Mouse (Mus musculus) forebrain, embryonic 13.5 days (tissue): ENCODE data around the gene Cgrrf1. TPM values are rescaled to one million over a fixed set of nuclear protein-coding genes. Genes with fewer than 3 reads are reported as not detected.

Experiments used
- ATAC-seq: fragments of 200-750 bp; cut with Nextera tagmentation; 2 replicates; pipeline ENCODE4 v1.8.0; 2017
- H3K27ac ChIP-seq: fragments of 300-500 bp; sonication (generic); 2 replicates; pipeline ENCODE4 v1.5.1; 2015; ENCODE audit warnings: inconsistent platforms, mild to moderate bottlenecking, moderate library complexity
- H3K27me3 ChIP-seq: fragments of 300-500 bp; sonication (generic); 2 replicates; pipeline ENCODE4 v1.6.1; 2015; ENCODE audit warnings: mild to moderate bottlenecking, inconsistent platforms
- H3K36me3 ChIP-seq: fragments of 300-500 bp; sonication (generic); 2 replicates; pipeline ENCODE4 v1.6.1; 2015; ENCODE audit warnings: mild to moderate bottlenecking, inconsistent platforms; ENCODE audit not compliant: poor library complexity, severe bottlenecking
- H3K4me1 ChIP-seq: fragments of 300-500 bp; sonication (generic); 2 replicates; pipeline ENCODE4 v1.6.1; 2015; ENCODE audit warnings: inconsistent platforms
- H3K4me2 ChIP-seq: fragments of 300-500 bp; sonication (generic); 2 replicates; pipeline ENCODE4 v1.6.1; 2015; ENCODE audit warnings: inconsistent platforms, mild to moderate bottlenecking, moderate library complexity
- H3K4me3 ChIP-seq: fragments of 300-500 bp; sonication (generic); 2 replicates; pipeline ENCODE4 v1.5.1; 2015; ENCODE audit warnings: mild to moderate bottlenecking, inconsistent platforms
- H3K9ac ChIP-seq: fragments of 300-500 bp; sonication (generic); 2 replicates; pipeline ENCODE4 v1.6.1; 2015; ENCODE audit warnings: mild to moderate bottlenecking, inconsistent platforms
- H3K9me3 ChIP-seq: fragments of 300-500 bp; sonication (generic); replicated peaks from 2 replicates; pipeline ENCODE4 v1.6.1; 2016; ENCODE audit warnings: inconsistent platforms
- WGBS: fragments of 180-500 bp; shearing (Covaris S2); methylation state at CpG from one replicate; pipeline ENCODE4 v1.1.7; 2015; 5-methylcytosine and 5-hydroxymethylcytosine counted together
- polyA plus RNA-seq: library from polyadenylated mRNA; unstranded; fragments of >200 nt; fragmentation: Nextera tagmentation; extraction: Ambion mirVana; gene quantifications from 2 replicates; pipeline ENCODE4 v1.2.1, GENCODE M21; 2015

Gene Cgrrf1
- 20.4 and 23.8 TPM in 2 replicates for polyA plus RNA-seq

DNA sequence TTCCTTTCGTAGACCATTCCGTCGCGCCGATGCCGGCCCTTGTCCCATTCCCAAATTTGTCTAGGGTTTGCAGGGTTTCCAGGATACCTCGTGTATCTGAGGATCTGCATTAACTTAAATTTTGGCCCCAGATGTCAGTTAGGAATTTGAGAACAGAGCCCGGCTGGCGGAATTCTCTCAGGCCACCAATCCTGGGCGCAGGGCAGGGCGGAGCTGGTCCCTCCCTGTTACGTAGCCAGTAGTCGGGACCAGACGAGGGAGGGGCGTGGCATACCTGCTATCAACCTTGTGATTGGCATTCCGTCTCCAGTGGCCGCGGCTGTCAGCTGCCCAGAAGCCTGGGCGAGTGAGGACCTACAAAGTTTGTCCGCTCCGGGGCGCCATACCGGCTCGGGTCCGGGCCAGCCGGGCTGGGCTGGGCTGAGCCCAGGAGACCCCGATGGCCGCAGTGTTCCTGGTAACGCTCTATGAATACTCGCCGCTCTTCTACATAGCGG is at the start of gene Cgrrf1:
TSS of gene Cgrrf1 (plus strand) at position 289 of the 497 bp plus-strand sequence.
- H3K4me3 ChIP-seq = peak within 1 kb of the TSS; percentile 71
- peak within 1 kb of the TSS; percentile 89 for H3K4me2 ChIP-seq
- H3K27ac ChIP-seq = no peak within 1 kb of the TSS; the same call in 1 of the 2 replicates
- ATAC-seq = peak; percentile 99
- WGBS = under 1% methylated on average over 32 of the region's 32 CpGs
- H3K9me3 ChIP-seq = no peaks in the 10 kb centered on the region
- H3K36me3 ChIP-seq = no peaks in the 10 kb centered on the region
- 0 out of 2 replicates have a peak, but pooled peaks cover 4% of the 10 kb centered on the region for H3K27me3 ChIP-seq
- peak within 1 kb of the TSS; percentile 82 for H3K9ac ChIP-seq
- peaks cover 15% of the 10 kb centered on the region for H3K4me1 ChIP-seq

DNA sequence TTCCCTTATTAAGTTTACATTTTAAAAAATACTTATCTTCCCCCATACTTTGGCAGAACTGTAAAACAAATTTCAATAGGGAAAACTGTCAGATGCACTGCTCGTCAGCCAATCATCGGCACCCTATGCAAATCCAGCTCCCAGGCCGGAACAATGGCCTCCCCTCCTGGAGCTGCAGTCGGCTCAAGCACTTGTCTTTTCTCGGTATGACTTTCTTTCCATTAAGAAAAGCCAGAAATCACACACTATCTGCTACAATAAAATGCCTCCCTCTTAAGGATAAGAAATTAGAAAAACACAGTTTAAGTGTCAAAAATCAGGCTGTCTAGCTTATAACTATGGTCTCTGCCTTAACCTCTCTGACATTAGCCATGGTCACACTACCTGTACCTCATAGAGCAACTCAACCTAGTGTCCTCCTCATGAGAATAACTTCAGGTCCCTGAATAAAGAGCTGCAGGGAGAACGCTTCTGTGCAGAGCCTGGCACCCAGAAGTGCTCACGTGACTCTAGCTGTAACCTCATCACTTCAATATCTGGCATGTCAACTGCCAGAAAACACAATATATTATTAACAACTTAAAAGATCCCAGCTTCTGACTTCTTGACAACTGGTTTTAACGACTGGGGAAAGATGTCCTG is 49.6 kb upstream of the Cgrrf1 start:
- no peak overlapping the region for H3K4me2 ChIP-seq
- H3K36me3 ChIP-seq = peaks cover 50% of the 10 kb centered on the region
- H3K9ac ChIP-seq = no peak overlapping the region
- H3K4me3 ChIP-seq = no peak overlapping the region
- ATAC-seq = no peak
- peaks cover 12% of the 10 kb centered on the region for H3K4me1 ChIP-seq
- no peak overlapping the region for H3K27ac ChIP-seq
- H3K27me3 ChIP-seq = no peaks in the 10 kb centered on the region
- peaks cover 7% of the 10 kb centered on the region; the same call in 1 of the 2 replicates for H3K9me3 ChIP-seq
- WGBS = 88% methylated on average over 8 of the region's 8 CpGs

DNA sequence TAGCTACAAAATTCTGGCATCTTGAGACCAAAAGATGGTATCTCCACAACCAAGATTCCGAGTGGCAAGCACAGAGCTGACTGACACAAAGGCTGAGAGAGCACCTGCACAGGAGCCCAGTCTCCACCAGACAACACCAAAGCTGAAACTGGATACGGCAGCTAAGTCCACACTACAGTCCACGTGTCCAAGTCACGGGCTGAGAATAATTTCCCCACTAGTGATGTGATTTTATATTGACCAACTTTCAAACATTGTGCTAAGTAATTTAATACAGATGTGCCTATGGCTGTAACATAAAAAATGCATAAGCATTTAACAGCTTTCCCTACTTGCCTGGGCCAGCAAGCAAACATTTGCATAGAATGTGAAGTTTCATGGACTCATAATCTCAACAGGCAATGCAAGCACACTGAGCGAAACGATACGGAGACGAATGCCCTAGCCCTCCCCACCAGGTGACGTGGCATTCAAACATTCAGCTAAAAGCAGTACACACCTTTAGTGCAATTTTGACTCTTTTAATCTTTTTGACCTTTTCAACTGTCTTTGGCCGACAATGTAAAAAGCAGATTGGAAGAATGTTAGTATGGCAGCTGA is 48.5 kb upstream of the Cgrrf1 start:
- no peak for ATAC-seq
- no peak overlapping the region for H3K4me3 ChIP-seq
- H3K27me3 ChIP-seq = no peaks in the 10 kb centered on the region
- 96% methylated on average over 10 of the region's 10 CpGs for WGBS
- H3K4me2 ChIP-seq = no peak overlapping the region
- no peak overlapping the region for H3K9ac ChIP-seq
- peaks cover 7% of the 10 kb centered on the region; the same call in 1 of the 2 replicates for H3K9me3 ChIP-seq
- H3K36me3 ChIP-seq = peaks cover 39% of the 10 kb centered on the region
- peaks cover 14% of the 10 kb centered on the region for H3K4me1 ChIP-seq
- no peak overlapping the region for H3K27ac ChIP-seq

DNA sequence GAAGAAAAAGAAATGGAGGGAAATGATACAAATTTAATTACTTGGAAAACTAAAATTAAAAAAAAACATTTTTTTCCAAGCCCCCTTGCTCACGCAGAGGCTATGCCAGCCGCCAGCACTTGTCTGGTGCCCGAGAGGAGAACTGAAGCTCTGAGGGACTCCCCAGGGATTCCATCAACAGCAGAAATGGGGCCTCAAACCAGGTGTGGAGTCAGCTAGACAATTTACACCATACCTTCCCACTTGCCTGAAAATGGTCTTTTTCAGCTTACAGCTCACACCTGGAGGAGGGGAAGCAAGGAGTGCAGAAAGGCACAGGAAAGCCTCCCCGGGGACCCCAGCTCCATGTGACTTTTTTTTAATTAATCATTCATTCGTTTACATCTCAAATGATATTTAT is 46.7 kb upstream of the Cgrrf1 start:
- no peak overlapping the region for H3K9ac ChIP-seq
- no peak overlapping the region for H3K4me3 ChIP-seq
- no peaks in the 10 kb centered on the region for H3K27me3 ChIP-seq
- WGBS = 91% methylated on average over 5 of the region's 5 CpGs
- peaks cover 21% of the 10 kb centered on the region for H3K36me3 ChIP-seq
- H3K9me3 ChIP-seq = no peaks in the 10 kb centered on the region
- no peak overlapping the region for H3K4me2 ChIP-seq
- ATAC-seq = no peak
- peaks cover 16% of the 10 kb centered on the region for H3K4me1 ChIP-seq
- H3K27ac ChIP-seq = no peak overlapping the region

DNA sequence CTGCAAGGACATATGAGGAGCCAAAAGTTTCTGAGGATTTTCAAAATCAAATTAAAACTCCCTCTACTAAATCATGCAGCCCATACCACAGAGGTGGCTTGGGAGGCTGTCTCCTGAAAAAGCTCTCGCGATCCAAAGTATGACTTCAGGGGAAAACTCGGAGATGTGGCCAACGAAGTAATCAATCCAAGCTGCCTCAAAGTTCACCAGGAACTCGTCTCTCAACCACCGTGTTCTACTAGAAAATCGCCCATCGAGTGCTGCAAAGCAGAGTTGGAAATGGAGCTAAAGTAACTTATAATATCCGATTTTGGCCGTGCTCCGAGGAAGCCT is 44.5 kb upstream of the Cgrrf1 start:
- Histone ChIP-seq H3K36me3 (peaks cover 4% of the 10 kb centered on the region; the same call in 1 of the 2 replicates), H3K4me2 (peak overlapping the region; percentile 80), H3K9ac (peak overlapping the region; percentile 97), H3K9me3 (no peaks in the 10 kb centered on the region), H3K4me3 (peak overlapping the region; percentile 91), H3K4me1 (peaks cover 16% of the 10 kb centered on the region), H3K27ac (peak overlapping the region; percentile 99), H3K27me3 (no peaks in the 10 kb centered on the region)
- ATAC-seq = no peak
- WGBS = under 1% methylated on average over 11 of the region's 11 CpGs

DNA sequence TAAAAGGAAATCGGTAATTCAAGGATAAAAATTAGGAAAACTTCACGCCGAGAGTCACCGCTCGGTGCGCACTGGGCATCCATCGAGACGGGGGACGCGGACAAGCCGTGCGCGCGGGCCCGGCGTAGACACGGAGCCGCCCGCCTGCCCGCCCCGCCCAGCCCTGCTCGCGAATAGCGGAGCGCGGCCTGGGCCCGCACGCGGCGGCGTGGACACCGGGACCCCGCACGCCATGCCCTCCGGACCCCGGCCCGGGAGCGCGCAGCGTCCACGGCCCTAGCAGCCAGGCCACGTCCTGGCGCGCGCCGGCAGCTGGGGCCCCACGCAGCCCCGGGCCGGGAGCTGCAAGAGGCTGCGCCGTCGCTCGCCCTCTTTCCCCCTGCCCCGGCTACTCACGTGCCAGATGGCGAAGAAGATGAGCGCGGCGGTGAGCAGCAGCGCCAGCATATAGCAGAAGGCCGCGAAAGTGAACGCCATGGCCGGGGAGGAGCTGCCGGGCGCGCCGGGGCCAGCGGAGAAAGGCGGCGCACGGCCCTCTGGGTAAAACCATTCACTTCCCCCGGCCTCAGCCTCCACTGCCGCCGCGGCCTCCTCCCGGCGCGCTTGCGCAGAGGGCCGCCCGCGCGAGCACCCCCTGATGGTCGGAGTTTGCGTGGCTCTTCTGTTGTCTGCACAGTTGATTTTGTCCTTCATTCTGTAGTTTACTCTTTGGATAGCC is 44.0 kb upstream of the Cgrrf1 start, which contains the start of gene Cnih1:
TSS of gene Cnih1 (minus strand) at position 625 of the 718 bp plus-strand sequence.
- Histone ChIP-seq H3K4me1 (peaks cover 16% of the 10 kb centered on the region), H3K36me3 (no peaks in the 10 kb centered on the region), H3K4me3 (peak within 1 kb of the TSS; percentile 91), H3K9me3 (no peaks in the 10 kb centered on the region), H3K9ac (peak within 1 kb of the TSS; percentile 97), H3K27ac (peak within 1 kb of the TSS; percentile 99), H3K27me3 (no peaks in the 10 kb centered on the region), H3K4me2 (peak within 1 kb of the TSS; percentile 80)
- under 1% methylated on average over 82 of the region's 86 CpGs for WGBS
- ATAC-seq = peak; percentile 98

DNA sequence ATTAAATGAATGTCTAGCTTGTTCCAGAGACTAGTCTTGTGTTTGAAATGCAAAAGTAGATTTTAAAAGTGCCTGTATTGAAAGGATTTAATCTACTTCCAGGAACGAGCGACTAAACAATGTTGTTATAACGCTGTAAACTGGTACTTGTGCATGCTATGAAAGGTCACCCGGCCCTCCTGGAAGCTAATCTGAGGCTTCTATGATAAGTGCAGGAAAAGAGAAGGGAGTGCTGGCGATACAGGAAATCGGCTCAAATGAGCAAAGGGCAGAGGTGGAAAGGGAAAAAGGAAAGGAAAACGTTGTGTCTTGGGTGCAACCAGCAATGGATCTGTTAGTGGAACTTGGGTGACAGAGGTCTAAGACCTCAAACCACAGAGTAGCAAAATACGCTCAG is 43.4 kb upstream of the Cgrrf1 start:
- Histone ChIP-seq H3K9me3 (no peaks in the 10 kb centered on the region), H3K9ac (peak overlapping the region; percentile 97; the same call in 1 of the 2 replicates), H3K27me3 (no peaks in the 10 kb centered on the region), H3K4me1 (peaks cover 16% of the 10 kb centered on the region), H3K36me3 (no peaks in the 10 kb centered on the region), H3K4me2 (peak overlapping the region; percentile 26), H3K4me3 (peak overlapping the region; percentile 91), H3K27ac (peak overlapping the region; percentile 99; the same call in 1 of the 2 replicates)
- ATAC-seq = 0 out of 2 replicates have a peak, but pooled peaks have one; percentile 5
- 28% methylated on average over 8 of the region's 8 CpGs for WGBS

DNA sequence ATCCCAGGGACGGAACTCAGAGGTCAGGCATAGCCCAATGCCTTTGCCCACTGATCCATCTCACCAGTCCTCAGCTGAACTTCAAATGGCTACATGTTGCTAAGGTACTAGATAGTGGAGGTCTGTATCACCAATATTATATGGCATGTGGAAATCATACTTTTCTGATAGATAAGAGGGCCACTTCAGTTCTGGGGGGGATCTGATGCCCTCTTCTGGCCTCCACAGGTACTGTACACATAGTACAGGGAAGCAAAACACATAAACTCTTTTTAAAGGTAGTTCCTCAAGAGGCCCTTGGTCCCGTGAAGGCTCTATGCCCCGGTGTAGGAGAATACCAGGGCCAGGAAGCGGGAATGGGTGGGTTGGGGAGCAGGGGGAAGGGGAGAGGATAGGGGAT is 41.6 kb upstream of the Cgrrf1 start:
- H3K4me3 ChIP-seq = no peak overlapping the region
- H3K27ac ChIP-seq = no peak overlapping the region
- WGBS = 66% methylated on average over 4 of the region's 4 CpGs
- no peak overlapping the region for H3K9ac ChIP-seq
- H3K9me3 ChIP-seq = no peaks in the 10 kb centered on the region
- no peaks in the 10 kb centered on the region for H3K36me3 ChIP-seq
- no peak overlapping the region for H3K4me2 ChIP-seq
- no peak for ATAC-seq
- H3K4me1 ChIP-seq = peaks cover 16% of the 10 kb centered on the region
- H3K27me3 ChIP-seq = no peaks in the 10 kb centered on the region

DNA sequence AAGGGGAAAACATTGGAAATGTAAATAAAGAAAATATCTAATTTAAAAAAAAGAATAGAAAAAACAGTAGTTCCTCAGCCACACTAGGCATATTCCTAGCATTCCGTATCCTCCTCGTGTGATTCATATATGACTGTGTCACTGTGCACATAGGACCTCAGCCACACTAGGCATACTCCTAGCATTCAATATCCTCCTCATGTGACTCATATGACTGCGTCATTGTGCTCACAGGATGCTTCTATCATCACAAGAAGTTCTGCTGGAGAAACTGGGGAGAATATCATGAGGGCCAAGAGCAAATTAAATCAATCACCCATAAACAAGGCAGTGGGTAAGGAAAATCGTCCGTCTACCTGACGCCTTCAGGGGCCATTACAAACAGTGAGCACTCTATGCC is 41.2 kb upstream of the Cgrrf1 start:
- peaks cover 16% of the 10 kb centered on the region for H3K4me1 ChIP-seq
- WGBS = 91% methylated on average over 6 of the region's 6 CpGs

DNA sequence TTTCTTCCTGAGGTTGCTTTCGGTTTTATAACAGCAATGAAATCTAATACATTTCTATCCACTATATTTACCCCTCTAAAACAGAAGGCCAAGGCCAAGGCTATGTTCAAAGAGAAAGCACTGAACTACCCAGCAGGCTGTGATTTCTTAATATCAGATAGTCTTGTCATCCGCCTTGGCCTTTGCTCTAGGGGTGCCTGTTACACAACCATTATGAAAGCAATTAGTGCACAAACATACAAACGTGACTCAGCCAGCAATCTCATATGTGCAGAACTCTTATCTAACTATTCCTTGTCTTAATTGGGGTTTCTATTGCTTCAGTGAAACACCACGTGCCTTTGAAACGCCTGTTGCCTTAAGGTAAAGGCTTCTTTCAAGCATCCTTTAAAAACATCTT is 37.8 kb upstream of the Cgrrf1 start:
- WGBS = 83% methylated on average over 5 of the region's 5 CpGs
- Histone ChIP-seq H3K9me3 (no peaks in the 10 kb centered on the region), H3K9ac (no peak overlapping the region), H3K27me3 (no peaks in the 10 kb centered on the region), H3K4me1 (no peaks in the 10 kb centered on the region), H3K27ac (no peak overlapping the region), H3K4me2 (no peak overlapping the region), H3K36me3 (peaks cover under 1% of the 10 kb centered on the region; the same call in 1 of the 2 replicates), H3K4me3 (no peak overlapping the region)
- ATAC-seq = no peak

More for the DNA sequence above, 41.2 kb upstream of the Cgrrf1 start:
- no peaks in the 10 kb centered on the region for H3K27me3 ChIP-seq
- ATAC-seq = no peak
- H3K27ac ChIP-seq = no peak overlapping the region
- H3K4me3 ChIP-seq = no peak overlapping the region
- H3K9me3 ChIP-seq = no peaks in the 10 kb centered on the region
- H3K36me3 ChIP-seq = no peaks in the 10 kb centered on the region
- no peak overlapping the region for H3K9ac ChIP-seq
- H3K4me2 ChIP-seq = no peak overlapping the region

DNA sequence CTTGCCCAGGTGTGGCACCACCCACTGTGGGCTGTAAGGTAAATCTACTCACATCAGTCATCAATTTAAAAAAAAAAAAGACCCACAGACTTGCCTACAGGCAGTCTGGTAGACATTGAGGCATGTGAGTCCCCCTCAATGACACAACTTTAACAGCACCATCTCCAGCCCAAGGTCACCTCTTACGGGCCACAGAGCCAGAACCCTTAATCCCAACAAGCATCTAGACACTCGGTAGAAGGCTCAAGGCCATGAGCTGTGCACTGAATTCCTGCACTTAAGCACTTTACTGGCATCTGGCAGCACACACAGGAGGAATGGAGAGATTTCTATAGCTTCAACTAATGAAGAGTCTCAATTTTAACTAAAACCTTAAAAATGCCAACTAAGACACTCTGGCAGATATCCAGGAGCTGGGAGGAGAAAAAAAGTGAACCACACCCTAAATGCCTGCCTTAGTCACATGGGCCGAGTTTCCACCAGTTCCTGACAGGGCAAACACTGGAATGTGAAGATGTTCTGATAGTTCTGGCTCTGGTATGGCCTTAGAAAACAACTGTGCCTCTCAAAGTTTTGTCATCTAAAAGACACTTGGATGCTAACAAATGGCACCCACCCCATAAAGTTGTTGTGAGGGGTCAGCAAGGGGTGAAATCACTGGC is 31.1 kb upstream of the Cgrrf1 start:
- no peaks in the 10 kb centered on the region for H3K9me3 ChIP-seq
- ATAC-seq = no peak
- H3K4me2 ChIP-seq = no peak overlapping the region
- H3K27me3 ChIP-seq = no peaks in the 10 kb centered on the region
- no peak overlapping the region for H3K9ac ChIP-seq
- peaks cover 7% of the 10 kb centered on the region; the same call in 1 of the 2 replicates for H3K36me3 ChIP-seq
- H3K4me3 ChIP-seq = no peak overlapping the region
- no peak overlapping the region for H3K27ac ChIP-seq
- H3K4me1 ChIP-seq = no peaks in the 10 kb centered on the region
- 89% methylated on average over 3 of the region's 3 CpGs for WGBS
